ENCODE assay signal across 10 mouse cellular contexts in genomic region chr13:21924734-21925335, GRCm38 (mm10). TPM values are rescaled to one million over a fixed set of nuclear protein-coding genes. Genes with fewer than 3 reads are reported as not detected.
DNase-seq lines count a peak whose midpoint lies in the region; ATAC-seq lines count a peak whose summit lies in the region.
"Had no signal": no experiment of that assay in that cellular context is flagged by ENCODE, and none has a peak within 500 bp of the region (broad histone marks: within the 10 kb centered on the region; RNA-seq: fewer than 3 reads in every experiment).

No protein-coding gene starts in this region.

- H3K4me2 ChIP-seq in lung, embryonic 15.5 days, result peak overlapping the region; percentile 40
- H3K4me2 ChIP-seq in hindbrain, embryonic 15.5 days, result peak overlapping the region; percentile 21; the same call in 1 of the 2 replicates
- H3K4me2 ChIP-seq in neural tube, embryonic 11.5 days (ENCODE audit: low read depth), result peak overlapping the region; percentile 19; the same call in 1 of the 2 replicates

- intact Hi-C loops in gastrocnemius, postnatal 36 days (cut with DNase I), result no loop called here

- H3K9me3 ChIP-seq in lung, embryonic 15.5 days, result no peaks in the 10 kb centered on the region
- H3K9me3 ChIP-seq in hindbrain, embryonic 15.5 days, result no peaks in the 10 kb centered on the region
- H3K9me3 ChIP-seq in neural tube, embryonic 11.5 days (ENCODE audit: control insufficient read depth, low read length), result no peaks in the 10 kb centered on the region

- peaks cover 4% of the 10 kb centered on the region; the same call in 1 of the 2 replicates for H3K4me1 ChIP-seq in lung, embryonic 15.5 days
- H3K4me1 ChIP-seq in hindbrain, embryonic 15.5 days (replicated peaks), result no peaks in the 10 kb centered on the region
- no peaks in the 10 kb centered on the region for H3K4me1 ChIP-seq in neural tube, embryonic 11.5 days (ENCODE audit: control insufficient read depth, insufficient read depth, low read length)

- H3K36me3 ChIP-seq in lung, embryonic 15.5 days, result no peaks in the 10 kb centered on the region
- no peaks in the 10 kb centered on the region for H3K36me3 ChIP-seq in hindbrain, embryonic 15.5 days
- no peaks in the 10 kb centered on the region for H3K36me3 ChIP-seq in neural tube, embryonic 11.5 days (ENCODE audit: control insufficient read depth, insufficient read depth, low read length)

- H3K27ac ChIP-seq in lung, embryonic 15.5 days, result no peak overlapping the region
- H3K27ac ChIP-seq in hindbrain, embryonic 15.5 days (replicated peaks), result no peak overlapping the region
- H3K27ac ChIP-seq in neural tube, embryonic 11.5 days (ENCODE audit: low read depth, low read length), result no peak overlapping the region

- DNase-seq in lung, postnatal 4 days, result no peak
- peak; percentile 74 for DNase-seq in c-Kit-positive CD71-positive TER-119-positive erythroid progenitor cells, embryonic 14.5 days (ENCODE audit: low spot score)
- no peak for DNase-seq in neural tube, embryonic 11.5 days (ENCODE audit: low spot score)
- no peak for DNase-seq in adrenal gland, adult 2 months
- DNase-seq in gastrocnemius, postnatal 36 days, result no peak
- no peak for DNase-seq in layer of hippocampus, postnatal 14 days (ENCODE audit: low spot score in 2 of 2)

- ATAC-seq in lung, embryonic 15.5 days (ENCODE audit: borderline replicate concordance, extremely low read depth, low FRiP score, low TSS enrichment), result no peak
- ATAC-seq in hindbrain, embryonic 15.5 days (ENCODE audit: low FRiP score, low read depth), result no peak
- no peak for ATAC-seq in neural tube, embryonic 11.5 days (ENCODE audit: insufficient read depth, low FRiP score, low TSS enrichment)

- H3K4me3 ChIP-seq in lung, embryonic 15.5 days, result peak overlapping the region; percentile 10
- no peak overlapping the region for H3K4me3 ChIP-seq in hindbrain, embryonic 15.5 days
- no peak overlapping the region for H3K4me3 ChIP-seq in neural tube, embryonic 11.5 days (ENCODE audit: low read depth, low read length)

- 9% methylated on average over 21 of the region's 21 CpGs for WGBS in lung, embryonic 15.5 days
- 6% methylated on average over 21 of the region's 21 CpGs for WGBS in hindbrain, embryonic 15.5 days
- WGBS in neural tube, embryonic 11.5 days, result 2% methylated on average over 21 of the region's 21 CpGs

- H3K27me3 ChIP-seq in lung, embryonic 15.5 days, result no peaks in the 10 kb centered on the region
- H3K27me3 ChIP-seq in hindbrain, embryonic 15.5 days, result peaks cover 49% of the 10 kb centered on the region
- no peaks in the 10 kb centered on the region for H3K27me3 ChIP-seq in neural tube, embryonic 11.5 days (ENCODE audit: control insufficient read depth, insufficient read depth, low read length)

- H3K9ac ChIP-seq in lung, embryonic 15.5 days, result no peak overlapping the region
- H3K9ac ChIP-seq in hindbrain, embryonic 15.5 days, result no peak overlapping the region
- H3K9ac ChIP-seq in neural tube, embryonic 11.5 days (ENCODE audit: low read length), result no peak overlapping the region

RNA-seq across cellular contexts. Expression of gene Zfp184, which starts 20.1 kb away (rescaled TPM):
- polyA plus RNA-seq in lung, embryonic 15.5 days (2015; fragmentation: Nextera tagmentation; extraction: Ambion mirVana), result 11.6 and 13.3 TPM in 2 replicates
- 11.7 and 12.3 TPM in 2 replicates for polyA plus RNA-seq in hindbrain, embryonic 15.5 days (2015; fragmentation: Nextera tagmentation; extraction: Ambion mirVana)
- 22.1 and 25.9 TPM in 2 replicates for polyA plus RNA-seq in neural tube, embryonic 11.5 days (2014; fragmentation: Nextera tagmentation; extraction: Ambion mirVana)
- 1 to 10 TPM; 1.7 to 1.9 TPM for total RNA-seq in adrenal gland, adult 2 months (2021)
- polyA plus RNA-seq in adrenal gland, adult 2 months (2012; rRNA removed), result 0.26 and 0.35 TPM in 2 replicates
- under 1 TPM; 0.26 to 0.30 TPM for total RNA-seq in gastrocnemius, postnatal 36 days (2021)
- total RNA-seq in layer of hippocampus, postnatal 14 days (2021), result 1 to 10 TPM; 3.4 to 3.8 TPM
- total RNA-seq: monocyte, adult 5-6 weeks had no signal

RNA-seq across cellular contexts. Expression of gene Pom121l2, which starts 56.2 kb away (rescaled TPM):
- 0.09 and 0.32 TPM in 2 replicates for polyA plus RNA-seq in lung, embryonic 15.5 days (2015; fragmentation: Nextera tagmentation; extraction: Ambion mirVana)
- polyA plus RNA-seq in hindbrain, embryonic 15.5 days (2015; fragmentation: Nextera tagmentation; extraction: Ambion mirVana), result 0.08 TPM in 1 of 2 replicates, not detected in the other
- 0.16 and 0.19 TPM in 2 replicates for polyA plus RNA-seq in neural tube, embryonic 11.5 days (2014; fragmentation: Nextera tagmentation; extraction: Ambion mirVana)
- not detected for total RNA-seq in adrenal gland, adult 2 months (2021)
- polyA plus RNA-seq in adrenal gland, adult 2 months (2012; rRNA removed), result not detected in 2 replicates
- not detected for total RNA-seq in gastrocnemius, postnatal 36 days (2021)
- under 1 TPM in 1 of 2 experiments, not detected in 1; 0.19 TPM for total RNA-seq in layer of hippocampus, postnatal 14 days (2021)
- total RNA-seq: hematopoietic stem cell, adult 5-6 weeks; monocyte, adult 5-6 weeks had no signal
